ENCODE assay signal across 8 mouse cellular contexts in the genomic region with DNA sequence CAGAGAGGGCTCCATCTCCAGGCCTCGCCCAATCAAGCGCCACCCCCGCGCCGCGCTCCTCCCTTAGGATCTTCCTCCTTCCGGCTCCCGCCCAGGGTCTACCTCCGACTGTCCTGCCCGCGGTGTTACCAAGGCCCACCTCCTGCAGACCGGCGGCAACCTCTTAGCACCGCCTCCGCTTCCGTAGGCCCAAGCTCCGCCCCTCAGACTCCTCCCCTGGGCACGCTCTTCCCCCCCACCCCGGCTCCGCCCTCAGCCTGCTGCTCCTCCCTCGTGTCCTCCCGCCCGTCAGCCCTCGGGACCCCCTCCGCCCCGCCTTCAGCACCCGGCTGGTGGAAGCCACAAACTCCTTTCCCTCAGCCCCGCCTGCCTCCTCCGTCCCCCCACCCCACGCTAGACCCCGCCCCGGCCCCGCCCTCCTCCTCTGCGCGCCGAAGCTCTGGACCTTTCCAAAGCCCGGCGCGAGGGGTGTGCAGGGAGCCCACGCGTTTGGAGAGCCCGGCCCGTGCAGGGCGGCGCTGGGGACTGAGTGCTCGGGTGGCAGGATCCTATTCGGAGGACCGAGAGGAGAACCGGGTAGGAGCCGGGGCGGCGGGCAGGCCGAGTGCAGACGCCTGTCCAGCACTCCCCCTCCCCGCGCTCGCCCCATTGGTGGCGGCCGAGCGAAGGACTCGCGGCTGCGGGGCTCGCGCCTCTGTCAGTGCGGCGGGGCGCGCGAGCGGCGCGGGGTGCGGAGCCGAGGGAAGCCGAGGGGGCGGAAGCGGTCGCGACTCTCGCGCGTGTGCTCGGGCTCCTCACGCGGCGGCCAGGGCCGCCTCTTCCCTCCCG. TPM values are rescaled to one million over a fixed set of nuclear protein-coding genes. Genes with fewer than 3 reads are reported as not detected.
DNase-seq lines count a peak whose midpoint lies in the region; ATAC-seq lines count a peak whose summit lies in the region.

Gene Raly, plus strand, starts transcription at position 441 of the 828 bp plus-strand sequence.
Gene a, plus strand, starts transcription at position 747 of the 828 bp plus-strand sequence.

- H3K27me3 ChIP-seq in hindbrain, embryonic 14.5 days (ENCODE audit: control insufficient read depth, insufficient read depth, low read length) = no peaks in the 10 kb centered on the region

- H3K27ac ChIP-seq in hindbrain, embryonic 14.5 days = peak within 1 kb of the TSS; percentile 100

- no peaks in the 10 kb centered on the region for H3K36me3 ChIP-seq in hindbrain, embryonic 14.5 days (replicated peaks; ENCODE audit: control insufficient read depth, insufficient read depth)

- no peaks in the 10 kb centered on the region for H3K9me3 ChIP-seq in hindbrain, embryonic 14.5 days (ENCODE audit: control insufficient read depth, low read length)

- H3K4me2 ChIP-seq in hindbrain, embryonic 14.5 days (replicated peaks) = peak within 1 kb of the TSS; percentile 81

- under 1% methylated on average over 66 of the region's 89 CpGs for WGBS in hindbrain, embryonic 14.5 days

- H3K4me1 ChIP-seq in hindbrain, embryonic 14.5 days (replicated peaks; ENCODE audit: control insufficient read depth, insufficient read depth, low read length) = peaks cover 24% of the 10 kb centered on the region

- peak; percentile 96 for ATAC-seq in hindbrain, embryonic 14.5 days (ENCODE audit: low FRiP score)

- DNase-seq in R1 (ENCODE audit: low read depth, low spot score) = peak; percentile 99
- DNase-seq in cerebellum, postnatal 25 days = peak; percentile 95 to 98
- DNase-seq in frontal cortex, postnatal 25 days (ENCODE audit: low spot score in 2 of 2) = peak; percentile 85 to 91
- peak; percentile 92 for DNase-seq in hindbrain, embryonic 14.5 days (ENCODE audit: low spot score)
- DNase-seq in layer of hippocampus, postnatal 36 days = peak; percentile 94 to 95
- peak; percentile 99 for DNase-seq in lung, postnatal 36 days
- DNase-seq in retina, postnatal 1 day = peak; percentile 99
- DNase-seq in urinary bladder, adult 18-20 months (ENCODE audit: low spot score in 2 of 2) = peak; percentile 92 to 97

- peak within 1 kb of the TSS; percentile 85 for H3K9ac ChIP-seq in hindbrain, embryonic 14.5 days

- H3K4me3 ChIP-seq in hindbrain, embryonic 14.5 days (replicated peaks; ENCODE audit: low read length) = peak within 1 kb of the TSS; percentile 92

RNA-seq across cellular contexts. Expression of gene Raly, which starts in this region (rescaled TPM):
- polyA plus RNA-seq in hindbrain, embryonic 14.5 days (2014; fragmentation: Nextera tagmentation; extraction: Ambion mirVana) = 36.2 and 41.0 TPM in 2 replicates
- 10 to 100 TPM; 66.5 to 67.0 TPM for total RNA-seq in layer of hippocampus, postnatal 36 days (2021)

RNA-seq across cellular contexts. Expression of gene a, which starts in this region (rescaled TPM):
- polyA plus RNA-seq in hindbrain, embryonic 14.5 days (2014; fragmentation: Nextera tagmentation; extraction: Ambion mirVana) = 0.93 and 1.3 TPM in 2 replicates
- total RNA-seq in layer of hippocampus, postnatal 36 days (2021) = not detected

Comparison
In these comparisons a context has a peak if more than half of its experiments do, and no peak if none do; other contexts are left out.
1. Peak in every context shown above with its lines: DNase-seq, ATAC-seq, H3K4me3 ChIP-seq and H3K27ac ChIP-seq.